Mouse (Mus musculus) hindbrain, embryonic 12.5 days (tissue): ENCODE measurements at regions not wholly inside any gene's neighbourhood (a gene's known extent, or its start where the extent isn't known, plus 50 kb on each side); places are given as distances from the start of the nearest gene placed in this dataset.

Experiments
- ATAC-seq: fragments of 200-750 bp; cut with Nextera tagmentation; 2 replicates; pipeline ENCODE4 v1.8.0; 2017; ENCODE audit warnings: moderate TSS enrichment; ENCODE audit not compliant: low FRiP score
- H3K27ac ChIP-seq: fragments of 300-500 bp; sonication (generic); 2 replicates; pipeline ENCODE4 v1.5.1; 2016; ENCODE audit warnings: mild to moderate bottlenecking
- H3K27me3 ChIP-seq: fragments of 300-500 bp; sonication (generic); 2 replicates; pipeline ENCODE4 v1.6.1; 2016; ENCODE audit warnings: mild to moderate bottlenecking
- H3K36me3 ChIP-seq: fragments of 300-500 bp; sonication (generic); 2 replicates; pipeline ENCODE4 v1.6.1; 2016; ENCODE audit warnings: mild to moderate bottlenecking
- H3K4me1 ChIP-seq: fragments of 300-500 bp; sonication (generic); 2 replicates; pipeline ENCODE4 v1.6.1; 2016
- H3K4me2 ChIP-seq: fragments of 300-500 bp; sonication (generic); replicated peaks from 2 replicates; pipeline ENCODE4 v1.6.1; 2016; ENCODE audit warnings: mild to moderate bottlenecking
- H3K4me3 ChIP-seq: fragments of 300-500 bp; sonication (generic); 2 replicates; pipeline ENCODE4 v1.5.1; 2016; ENCODE audit warnings: mild to moderate bottlenecking
- H3K9ac ChIP-seq: fragments of 300-500 bp; sonication (generic); 2 replicates; pipeline ENCODE4 v1.6.1; 2016; ENCODE audit warnings: mild to moderate bottlenecking, moderate library complexity
- H3K9me3 ChIP-seq: fragments of 300-500 bp; sonication (generic); replicated peaks from 2 replicates; pipeline ENCODE4 v1.6.1; 2016; ENCODE audit warnings: mild to moderate bottlenecking
- WGBS: fragments of 180-500 bp; shearing (Covaris S2); methylation state at CpG from one replicate; pipeline ENCODE4 v1.1.7; 2016; 5-methylcytosine and 5-hydroxymethylcytosine counted together

DNA sequence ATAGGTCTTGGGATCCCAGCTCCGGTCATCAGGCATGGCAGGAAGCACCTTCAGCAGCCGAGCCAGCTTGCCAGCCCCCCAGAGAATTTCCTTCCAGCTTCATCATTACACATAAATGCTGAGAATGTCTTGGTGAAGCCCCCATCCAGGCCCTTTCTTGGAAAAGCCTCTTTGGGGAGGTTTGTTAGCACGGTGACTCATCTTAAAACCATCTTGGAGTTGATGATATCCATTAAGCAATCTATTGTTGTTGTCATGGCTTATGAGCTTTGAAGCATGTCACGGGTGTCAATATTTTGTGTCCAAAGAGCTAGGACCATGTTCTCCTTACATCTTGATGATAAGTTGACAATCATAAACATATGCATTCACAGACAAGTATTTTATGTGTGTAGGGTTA, 55.5 kb upstream of the Pkdcc start:
- 81% methylated on average over 4 of the region's 4 CpGs for WGBS
- no peaks in the 10 kb centered on the region for H3K9me3 ChIP-seq
- no peak for ATAC-seq

DNA sequence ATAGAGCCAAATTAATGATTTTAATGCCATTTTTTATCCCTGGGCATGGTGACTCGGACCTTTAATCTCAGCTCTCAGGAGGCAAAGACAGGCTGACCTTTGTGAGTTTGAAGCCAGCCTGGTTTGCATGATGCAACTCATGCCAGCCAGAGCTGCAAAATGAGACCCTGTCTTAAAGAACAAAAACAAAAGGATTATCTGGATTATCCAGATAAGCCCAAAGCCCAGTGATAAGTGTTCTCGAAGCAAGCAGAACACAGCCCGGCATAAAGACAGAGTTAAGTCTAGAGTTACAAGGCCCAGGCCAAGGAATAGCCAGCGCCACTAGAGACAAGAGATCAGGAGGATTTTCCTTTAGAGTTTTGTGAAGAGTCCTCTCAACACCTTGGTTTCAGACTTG, 54.8 kb upstream of the Pkdcc start:
- ATAC-seq, result no peak
- Histone ChIP-seq H3K4me2 (no peak overlapping the region), H3K4me3 (no peak overlapping the region), H3K36me3 (no peaks in the 10 kb centered on the region), H3K9me3 (no peaks in the 10 kb centered on the region), H3K27ac (no peak overlapping the region), H3K4me1 (peaks cover 11% of the 10 kb centered on the region), H3K9ac (no peak overlapping the region), H3K27me3 (no peaks in the 10 kb centered on the region)
- 79% methylated on average over 4 of the region's 4 CpGs for WGBS

More for the DNA sequence above, 55.5 kb upstream of the Pkdcc start:
- H3K36me3 ChIP-seq, result no peaks in the 10 kb centered on the region
- H3K9ac ChIP-seq, result no peak overlapping the region
- H3K4me2 ChIP-seq, result no peak overlapping the region
- H3K4me1 ChIP-seq, result peaks cover 9% of the 10 kb centered on the region
- no peak overlapping the region for H3K4me3 ChIP-seq
- H3K27me3 ChIP-seq, result no peaks in the 10 kb centered on the region
- no peak overlapping the region for H3K27ac ChIP-seq

DNA sequence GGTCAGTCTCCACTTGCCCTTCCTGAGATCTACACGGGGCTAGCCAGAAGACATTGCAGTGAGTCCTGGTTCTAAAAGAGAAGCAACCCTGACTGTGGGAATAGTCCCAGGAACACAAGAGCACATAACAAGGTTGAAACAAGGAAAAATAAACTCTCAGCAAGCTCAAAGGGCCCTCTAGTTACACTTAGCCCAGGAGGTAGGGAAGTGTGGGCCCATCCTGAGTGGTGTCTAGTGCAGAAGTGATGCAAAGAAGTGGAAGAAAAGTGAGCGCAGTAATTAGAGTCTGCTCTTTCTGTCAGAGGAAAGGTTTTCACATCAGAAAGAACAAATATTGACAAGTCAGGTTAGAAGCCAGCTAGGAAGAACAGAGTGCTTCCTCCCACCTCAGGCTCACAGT, 53.4 kb upstream of the Pkdcc start:
- H3K27me3 ChIP-seq, result no peaks in the 10 kb centered on the region
- H3K4me1 ChIP-seq, result peaks cover 16% of the 10 kb centered on the region
- no peaks in the 10 kb centered on the region for H3K9me3 ChIP-seq
- no peaks in the 10 kb centered on the region for H3K36me3 ChIP-seq
- no peak overlapping the region for H3K4me2 ChIP-seq
- 70% methylated on average over 2 of the region's 2 CpGs for WGBS
- H3K9ac ChIP-seq, result no peak overlapping the region
- ATAC-seq, result no peak
- no peak overlapping the region for H3K4me3 ChIP-seq
- no peak overlapping the region for H3K27ac ChIP-seq

DNA sequence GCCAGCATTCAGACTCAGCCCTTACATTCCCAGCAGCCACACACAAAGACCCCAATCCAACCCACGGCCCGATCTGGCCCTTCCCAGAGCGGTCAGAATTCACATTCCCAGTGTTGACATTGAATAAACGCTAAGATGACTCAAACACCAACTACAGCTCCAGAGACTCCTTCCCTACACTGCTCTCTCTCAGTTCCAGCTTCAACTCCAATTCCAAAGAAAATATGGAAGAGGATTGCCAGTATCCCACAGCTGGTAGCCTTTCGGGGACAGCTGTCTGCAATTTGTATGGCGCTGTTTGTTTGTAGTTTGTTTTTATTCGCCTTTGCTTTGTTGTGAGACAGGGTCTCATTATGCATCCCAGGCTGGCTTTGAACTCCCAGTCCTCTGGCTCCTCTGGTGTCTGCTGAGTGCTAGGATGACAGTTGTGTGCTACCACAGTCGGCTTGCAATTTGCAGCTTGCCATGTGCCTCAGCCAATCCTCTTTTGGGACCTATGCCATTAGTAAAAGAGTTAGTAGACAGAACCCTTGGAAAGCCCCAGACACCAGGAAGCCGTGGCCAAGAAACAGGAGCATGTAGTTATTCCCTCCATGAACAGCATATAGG, 51.0 kb upstream of the Pkdcc start:
- H3K4me1 ChIP-seq, result peaks cover 20% of the 10 kb centered on the region
- ATAC-seq, result no peak
- no peak overlapping the region for H3K4me2 ChIP-seq
- no peak overlapping the region for H3K4me3 ChIP-seq
- no peaks in the 10 kb centered on the region for H3K9me3 ChIP-seq
- no peak overlapping the region for H3K27ac ChIP-seq
- no peaks in the 10 kb centered on the region for H3K27me3 ChIP-seq
- H3K9ac ChIP-seq, result no peak overlapping the region
- 43% methylated on average over 9 of the region's 9 CpGs for WGBS
- H3K36me3 ChIP-seq, result no peaks in the 10 kb centered on the region

DNA sequence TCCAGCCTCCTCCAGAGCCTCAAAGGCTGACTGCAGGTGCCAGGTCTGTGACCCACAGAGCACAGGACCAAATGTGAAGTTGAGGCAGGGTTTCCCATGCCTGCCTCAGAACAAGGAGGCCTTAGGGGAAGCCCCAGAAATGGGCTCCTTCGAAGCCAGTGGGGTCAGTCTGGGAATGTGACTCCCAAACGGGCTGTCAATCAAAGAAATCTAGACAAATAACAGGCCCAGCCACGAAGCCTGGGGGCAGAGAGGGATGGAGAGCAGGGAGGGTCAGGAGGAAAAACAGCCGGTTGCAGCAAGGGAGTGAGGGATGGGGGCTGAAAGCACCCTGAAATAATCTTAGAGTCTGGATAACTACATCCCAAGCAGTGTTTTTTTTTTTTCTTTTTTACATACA, 50.4 kb upstream of the Pkdcc start:
- Histone ChIP-seq H3K9ac (no peak overlapping the region), H3K27me3 (no peaks in the 10 kb centered on the region), H3K27ac (no peak overlapping the region), H3K4me1 (peaks cover 20% of the 10 kb centered on the region), H3K4me3 (no peak overlapping the region), H3K9me3 (no peaks in the 10 kb centered on the region), H3K36me3 (no peaks in the 10 kb centered on the region), H3K4me2 (no peak overlapping the region)
- whole genome bisulfite sequencing, result 12% methylated on average over 4 of the region's 4 CpGs
- ATAC-seq, result no peak

DNA sequence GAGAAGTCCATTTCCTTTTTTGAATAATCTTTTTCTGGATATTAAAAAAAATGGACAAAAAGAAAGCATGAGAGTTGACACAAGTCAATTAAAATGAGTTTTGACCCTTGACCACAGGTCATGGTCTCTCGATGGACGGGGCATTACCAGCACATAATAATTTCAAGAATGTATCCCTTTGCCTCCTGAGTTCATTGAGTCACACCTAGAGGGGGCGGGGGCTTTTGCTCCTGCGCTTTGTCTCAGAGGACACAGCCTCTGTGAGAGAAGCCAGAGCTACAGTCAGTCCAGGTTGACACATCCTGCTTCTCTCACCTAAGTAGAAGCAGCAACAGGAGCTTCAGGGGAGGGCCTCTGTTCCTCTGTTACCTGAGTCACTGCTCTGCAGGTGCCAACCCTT, 50.0 kb upstream of the Pkdcc start:
- Histone ChIP-seq H3K9ac (no peak overlapping the region), H3K9me3 (no peaks in the 10 kb centered on the region), H3K27me3 (no peaks in the 10 kb centered on the region), H3K4me2 (no peak overlapping the region), H3K4me3 (no peak overlapping the region), H3K36me3 (no peaks in the 10 kb centered on the region), H3K27ac (no peak overlapping the region), H3K4me1 (peaks cover 20% of the 10 kb centered on the region)
- ATAC-seq, result no peak
- WGBS, result 52% methylated on average over 4 of the region's 4 CpGs
